Mouse (Mus musculus): ENCODE data around the gene Socs3.

DNA sequence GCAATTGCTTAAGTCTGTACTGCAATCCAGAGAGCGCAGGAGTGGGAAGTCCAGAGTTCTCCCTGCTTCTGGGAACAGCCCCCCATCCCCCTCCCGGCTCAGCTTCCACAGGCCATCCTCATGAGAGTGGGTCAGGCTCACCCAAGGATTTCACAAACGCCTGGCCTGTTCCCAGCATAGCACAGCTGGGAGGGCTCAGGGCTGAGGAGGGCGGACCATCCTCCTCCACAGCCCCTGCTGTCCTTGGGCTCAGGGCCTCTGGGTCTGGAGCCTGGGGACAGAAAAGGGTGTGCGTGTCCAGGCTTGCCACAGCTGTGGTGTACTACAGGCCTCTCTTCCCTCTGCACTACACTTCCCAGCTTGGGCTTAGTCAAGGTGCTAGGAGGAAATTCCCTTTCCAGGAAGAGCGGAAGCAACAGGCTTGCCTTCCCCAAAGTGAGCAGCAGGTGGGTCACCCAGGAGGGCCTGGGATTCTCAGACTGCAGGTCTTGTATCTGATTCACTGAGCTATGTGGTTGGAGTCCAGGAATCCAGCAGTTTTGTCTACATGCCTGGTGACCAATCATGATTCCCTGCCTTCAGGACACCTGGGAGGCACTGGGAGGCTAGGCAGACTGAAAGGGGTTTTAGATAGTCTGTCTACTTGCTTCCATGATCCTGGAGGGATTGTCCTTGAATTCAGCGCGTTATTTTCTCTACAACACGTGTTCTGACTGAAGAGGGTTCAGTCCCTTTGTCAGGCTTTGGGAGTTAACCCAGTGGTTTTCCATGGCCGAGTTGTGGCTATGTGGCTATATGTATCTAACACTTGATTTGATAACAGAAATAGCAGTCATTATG, 7.4 kb downstream of the Socs3 start:
- TF ChIP-seq E2F4 (IDR thresholded peaks at IDR 0.05; ENCODE audit: insufficient read depth), result no peak
- no peak for TF ChIP-seq CEBPB (IDR thresholded peaks at IDR 0.05; ENCODE audit: insufficient read depth, poor library complexity, severe bottlenecking)
- TF ChIP-seq POLR2A (IDR thresholded peaks at IDR 0.05; ENCODE audit: insufficient read length, low read depth), result no peak
- TF ChIP-seq MYOD1 (IDR thresholded peaks at IDR 0.05; ENCODE audit: control insufficient read depth in 1 of 3, insufficient read length in 2 of 3, low read depth in 2 of 3), result peak in 1 of 3 experiments; percentile 5
- TF ChIP-seq POLR2AphosphoS2 (IDR thresholded peaks at IDR 0.05; ENCODE audit: insufficient read length, low read depth), result no peak
- no peak for TF ChIP-seq SRF (IDR thresholded peaks at IDR 0.05; ENCODE audit: control insufficient read depth, insufficient read length, low read depth)
- no peak for TF ChIP-seq TCF12 (IDR thresholded peaks at IDR 0.05; ENCODE audit: insufficient read depth, poor library complexity, severe bottlenecking)
- TF ChIP-seq REST (IDR thresholded peaks at IDR 0.05; ENCODE audit: insufficient read depth, insufficient read length), result no peak
- TF ChIP-seq MAX (IDR thresholded peaks at IDR 0.05; ENCODE audit: low read depth), result no peak
- no peak for TF ChIP-seq USF1 (IDR thresholded peaks at IDR 0.05; ENCODE audit: low read depth)
- peak in 1 of 3 experiments; percentile 61 for TF ChIP-seq MYOG (IDR thresholded peaks at IDR 0.05; ENCODE audit: control insufficient read depth in 1 of 3, insufficient read depth in 1 of 3, insufficient read length in 2 of 3, low read depth in 2 of 3)

All from myocyte (in vitro differentiated cells).